Mouse (Mus musculus): ENCODE data around the gene Fmnl3. TPM values are rescaled to one million over a fixed set of nuclear protein-coding genes. Genes with fewer than 3 reads are reported as not detected.

Fmnl3 gene
- total and polyA plus RNA-seq, 3 experiments: 24.2 to 49.3 (median 28.6) TPM

GRCm38 (mm10) chr15:99376240-99376639 lies 6.0 kb upstream of the Fmnl3 start:
- no peak overlapping the region for H3K27ac ChIP-seq (ENCODE audit: insufficient read depth, low read depth)
- no peak overlapping the region for H3K4me3 ChIP-seq (replicated peaks in 1 of 3; ENCODE audit: low read depth in 2 of 3, low read length in 2 of 3, poor library complexity in 1 of 3)
- in situ Hi-C loops (cut with MboI; ENCODE audit: low pct_ligation_motif_present, low pct_unique_long_range_greater_than_20kb, low sequenced_read_pairs): loop anchor here (10.0 kb wide), 1 partner anchor 61 kb away; no protein-coding TSS in a partner anchor
- H3K79me2 ChIP-seq (replicated peaks; ENCODE audit: control insufficient read depth, extremely low read depth, insufficient read depth, poor library complexity, severe bottlenecking): no peaks in the 10 kb centered on the region
- dilution Hi-C loops (cut with MboI; ENCODE audit: extremely low pct_ligation_motif_present, extremely low pct_unique_long_range_greater_than_20kb, low sequenced_read_pairs): no loop called here
- no peak overlapping the region for H3K9ac ChIP-seq (ENCODE audit: insufficient read depth, low read depth)
- H3K9me3 ChIP-seq (replicated peaks; ENCODE audit: low read length): peaks cover 5% of the 10 kb centered on the region
- peaks cover 6% of the 10 kb centered on the region for H3K27me3 ChIP-seq (replicated peaks)
- no peaks in the 10 kb centered on the region for H3K36me3 ChIP-seq (replicated peaks in 1 of 2; ENCODE audit: control insufficient read depth in 1 of 2, insufficient read depth in 1 of 2, low read length in 1 of 2)
- peaks cover 5 to 9% of the 10 kb centered on the region in 2 experiments for H3K4me1 ChIP-seq (ENCODE audit: control insufficient read depth in 1 of 2, insufficient read depth in 2 of 2)
- DNase-seq (ENCODE audit: extremely low read depth): no peak
- H3K4me2 ChIP-seq (ENCODE audit: insufficient read depth, low read depth, poor library complexity, severe bottlenecking): no peak overlapping the region
- TF ChIP-seq POLR2A (IDR thresholded peaks at IDR 0.05; ENCODE audit: low read depth, low read length) (no peak), USF1 (IDR thresholded peaks at IDR 0.05; ENCODE audit: low read depth, low read length) (no peak), E2F4 (IDR thresholded peaks at IDR 0.05; ENCODE audit: insufficient replicate concordance, low read depth, low read length) (no peak), GABPA (IDR thresholded peaks at IDR 0.05; ENCODE audit: insufficient replicate concordance, low read depth, low read length) (no peak), MAX (IDR thresholded peaks at IDR 0.05; ENCODE audit: low read length) (no peak), MXI1 (IDR thresholded peaks at IDR 0.05; ENCODE audit: low read depth, low read length) (no peak)

DNA sequence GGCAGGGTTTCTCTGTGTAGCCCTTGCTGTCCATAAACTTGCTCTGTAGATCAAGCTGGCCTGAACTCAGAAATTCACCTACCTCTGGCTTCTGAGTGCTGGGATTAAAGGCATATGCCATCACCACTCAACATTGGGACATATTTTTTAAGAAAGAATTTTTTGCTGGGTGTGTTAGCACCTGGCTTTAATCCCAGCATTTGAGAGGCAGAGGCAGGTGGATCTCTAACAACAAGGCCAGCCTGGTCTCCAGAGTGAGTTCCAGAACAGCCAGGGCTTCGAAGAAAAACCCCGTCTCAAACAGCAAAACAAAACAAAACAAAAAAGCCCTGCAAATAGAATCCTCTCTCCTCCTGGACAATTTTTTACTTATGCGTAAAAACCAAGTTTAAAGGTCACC lies 5.3 kb upstream of the Fmnl3 start:
- TF ChIP-seq E2F4 (IDR thresholded peaks at IDR 0.05; ENCODE audit: insufficient replicate concordance, low read depth, low read length): no peak
- no peak for TF ChIP-seq KAT2A (IDR thresholded peaks at IDR 0.05; ENCODE audit: insufficient replicate concordance, low read length)
- TF ChIP-seq USF1 (IDR thresholded peaks at IDR 0.05; ENCODE audit: low read depth, low read length): no peak
- no peak for TF ChIP-seq RAD21 (IDR thresholded peaks at IDR 0.05; ENCODE audit: low read depth, low read length)
- no peak for TF ChIP-seq MYC (IDR thresholded peaks at IDR 0.05; ENCODE audit: low read depth, low read length)
- TF ChIP-seq EP300 (IDR thresholded peaks at IDR 0.05; ENCODE audit: low read length): no peak
- TF ChIP-seq POLR2AphosphoS2 (IDR thresholded peaks at IDR 0.05; ENCODE audit: low read depth, low read length): no peak
- TF ChIP-seq HCFC1 (IDR thresholded peaks at IDR 0.05; ENCODE audit: low read depth, low read length): no peak
- TF ChIP-seq GABPA (IDR thresholded peaks at IDR 0.05; ENCODE audit: insufficient replicate concordance, low read depth, low read length): no peak
- no peak for TF ChIP-seq NRF1 (IDR thresholded peaks at IDR 0.05; ENCODE audit: low read depth, low read length)
- no peak for TF ChIP-seq SIN3A (IDR thresholded peaks at IDR 0.05; ENCODE audit: low read length)
- no peak for TF ChIP-seq UBTF (IDR thresholded peaks at IDR 0.05; ENCODE audit: low read depth, low read length)
- dilution Hi-C loops (cut with MboI; ENCODE audit: extremely low pct_ligation_motif_present, extremely low pct_unique_long_range_greater_than_20kb, low sequenced_read_pairs): no loop called here
- no peak overlapping the region for H3K27ac ChIP-seq (ENCODE audit: insufficient read depth, low read depth)
- peaks cover 8% of the 10 kb centered on the region for H3K27me3 ChIP-seq (replicated peaks)
- peaks cover under 1 to 9% of the 10 kb centered on the region in 2 experiments; a peak in 3 of 4 replicates for H3K4me1 ChIP-seq (ENCODE audit: control insufficient read depth in 1 of 2, insufficient read depth in 2 of 2)
- H3K4me2 ChIP-seq (ENCODE audit: insufficient read depth, low read depth, poor library complexity, severe bottlenecking): no peak overlapping the region
- no peaks in the 10 kb centered on the region for H3K79me2 ChIP-seq (replicated peaks; ENCODE audit: control insufficient read depth, extremely low read depth, insufficient read depth, poor library complexity, severe bottlenecking)
- no peak overlapping the region for H3K4me3 ChIP-seq (replicated peaks in 1 of 3; ENCODE audit: low read depth in 2 of 3, low read length in 2 of 3, poor library complexity in 1 of 3)
- in situ Hi-C loops (cut with MboI; ENCODE audit: low pct_ligation_motif_present, low pct_unique_long_range_greater_than_20kb, low sequenced_read_pairs): loop anchor here (10.0 kb wide), 1 partner anchor 61 kb away; no protein-coding TSS in a partner anchor
- no peak overlapping the region for H3K9ac ChIP-seq (ENCODE audit: insufficient read depth, low read depth)
- peaks cover 5% of the 10 kb centered on the region for H3K9me3 ChIP-seq (replicated peaks; ENCODE audit: low read length)
- no peak for DNase-seq (ENCODE audit: extremely low read depth)
- no peaks in the 10 kb centered on the region for H3K36me3 ChIP-seq (replicated peaks in 1 of 2; ENCODE audit: control insufficient read depth in 1 of 2, insufficient read depth in 1 of 2, low read length in 1 of 2)
